Mouse (Mus musculus): ENCODE data around the gene Gemin4. TPM values are rescaled to one million over a fixed set of nuclear protein-coding genes. Genes with fewer than 3 reads are reported as not detected.

The Gemin4 gene
- total and polyA plus RNA-seq, 2 experiments from 2014 or later, result 9.5 to 10.2 TPM

- no peak overlapping the region for H3K27ac ChIP-seq (ENCODE audit: low read depth)
- H3K4me2 ChIP-seq (ENCODE audit: low read depth, low read length), result no peak overlapping the region
- no peak overlapping the region for H3K9ac ChIP-seq (replicated peaks; ENCODE audit: low read depth, low read length)
- H3K4me1 ChIP-seq (ENCODE audit: control insufficient read depth, insufficient read depth), result no peaks in the 10 kb centered on the region
- TF ChIP-seq CTCF (IDR thresholded peaks at IDR 0.05; ENCODE audit: low read depth) (no peak), EP300 (IDR thresholded peaks at IDR 0.05; ENCODE audit: low read depth) (no peak)
- H3K4me3 ChIP-seq (ENCODE audit: low read depth, low read length), result no peak overlapping the region
- no peaks in the 10 kb centered on the region for H3K27me3 ChIP-seq (ENCODE audit: control insufficient read depth, insufficient read depth, low read length)
- ATAC-seq (ENCODE audit: insufficient read depth, low read depth), result no peak
- H3K9me3 ChIP-seq (replicated peaks; ENCODE audit: control insufficient read depth, low read length), result no peaks in the 10 kb centered on the region
- no peak for DNase-seq (ENCODE audit: low spot score)
- WGBS, result 72% methylated on average over 4 of the region's 4 CpGs
- peaks cover 9% of the 10 kb centered on the region; the same call in 1 of the 2 replicates for H3K36me3 ChIP-seq (replicated peaks; ENCODE audit: control insufficient read depth, insufficient read depth, low read length)
Observed at GRCm38 (mm10) chr11:76257386-76257785, 39.9 kb upstream of the Gemin4 start.

GRCm38 (mm10) chr11:76256129-76256528 is 38.7 kb upstream of the Gemin4 start:
- DNase-seq (ENCODE audit: low spot score), result no peak
- Histone ChIP-seq H3K9ac (replicated peaks; ENCODE audit: low read depth, low read length) (no peak overlapping the region), H3K4me3 (ENCODE audit: low read depth, low read length) (no peak overlapping the region), H3K27ac (ENCODE audit: low read depth) (no peak overlapping the region), H3K27me3 (ENCODE audit: control insufficient read depth, insufficient read depth, low read length) (no peaks in the 10 kb centered on the region), H3K4me2 (ENCODE audit: low read depth, low read length) (no peak overlapping the region), H3K4me1 (ENCODE audit: control insufficient read depth, insufficient read depth) (no peaks in the 10 kb centered on the region), H3K36me3 (replicated peaks; ENCODE audit: control insufficient read depth, insufficient read depth, low read length) (peaks cover 11% of the 10 kb centered on the region; the same call in 1 of the 2 replicates), H3K9me3 (replicated peaks; ENCODE audit: control insufficient read depth, low read length) (no peaks in the 10 kb centered on the region)
- TF ChIP-seq CTCF (IDR thresholded peaks at IDR 0.05; ENCODE audit: low read depth) (no peak), EP300 (IDR thresholded peaks at IDR 0.05; ENCODE audit: low read depth) (no peak)
- no peak for ATAC-seq (ENCODE audit: insufficient read depth, low read depth)
- 48% methylated on average over 5 of the region's 5 CpGs for WGBS

GRCm38 (mm10) chr11:76255431-76256001 is 38.1 kb upstream of the Gemin4 start:
- TF ChIP-seq EP300 (IDR thresholded peaks at IDR 0.05; ENCODE audit: low read depth) (no peak), CTCF (IDR thresholded peaks at IDR 0.05; ENCODE audit: low read depth) (no peak)
- 67% methylated on average over 4 of the region's 4 CpGs for WGBS

GRCm38 (mm10) chr11:76253918-76254264 is 36.4 kb upstream of the Gemin4 start:
- TF ChIP-seq CTCF (IDR thresholded peaks at IDR 0.05; ENCODE audit: low read depth) (no peak), EP300 (IDR thresholded peaks at IDR 0.05; ENCODE audit: low read depth) (no peak)
- Histone ChIP-seq H3K4me3 (ENCODE audit: low read depth, low read length) (no peak overlapping the region), H3K4me2 (ENCODE audit: low read depth, low read length) (no peak overlapping the region), H3K9ac (replicated peaks; ENCODE audit: low read depth, low read length) (0 out of 2 replicates have a peak overlapping the region, but pooled peaks have one; percentile 4), H3K4me1 (ENCODE audit: control insufficient read depth, insufficient read depth) (no peaks in the 10 kb centered on the region), H3K27ac (ENCODE audit: low read depth) (no peak overlapping the region), H3K27me3 (ENCODE audit: control insufficient read depth, insufficient read depth, low read length) (no peaks in the 10 kb centered on the region), H3K9me3 (replicated peaks; ENCODE audit: control insufficient read depth, low read length) (no peaks in the 10 kb centered on the region), H3K36me3 (replicated peaks; ENCODE audit: control insufficient read depth, insufficient read depth, low read length) (peaks cover 23% of the 10 kb centered on the region)
- no peak for DNase-seq (ENCODE audit: low spot score)
- no peak for ATAC-seq (ENCODE audit: insufficient read depth, low read depth)
- WGBS, result 78% methylated on average over 4 of the region's 4 CpGs

More at GRCm38 (mm10) chr11:76255431-76256001, 38.1 kb upstream of the Gemin4 start:
- Histone ChIP-seq H3K4me2 (ENCODE audit: low read depth, low read length) (no peak overlapping the region), H3K4me3 (ENCODE audit: low read depth, low read length) (no peak overlapping the region), H3K27ac (ENCODE audit: low read depth) (no peak overlapping the region), H3K9me3 (replicated peaks; ENCODE audit: control insufficient read depth, low read length) (no peaks in the 10 kb centered on the region), H3K9ac (replicated peaks; ENCODE audit: low read depth, low read length) (no peak overlapping the region), H3K4me1 (ENCODE audit: control insufficient read depth, insufficient read depth) (no peaks in the 10 kb centered on the region), H3K36me3 (replicated peaks; ENCODE audit: control insufficient read depth, insufficient read depth, low read length) (peaks cover 16% of the 10 kb centered on the region; the same call in 1 of the 2 replicates), H3K27me3 (ENCODE audit: control insufficient read depth, insufficient read depth, low read length) (no peaks in the 10 kb centered on the region)
- ATAC-seq (ENCODE audit: insufficient read depth, low read depth) (no peak), DNase-seq (ENCODE audit: low spot score) (no peak)

GRCm38 (mm10) chr11:76253145-76253917 is 35.9 kb upstream of the Gemin4 start:
- H3K27ac ChIP-seq (ENCODE audit: low read depth), result no peak overlapping the region
- DNase-seq (ENCODE audit: low spot score) (peak; percentile 71), ATAC-seq (ENCODE audit: insufficient read depth, low read depth) (peak; percentile 84)
- no peak overlapping the region for H3K4me3 ChIP-seq (ENCODE audit: low read depth, low read length)
- H3K9me3 ChIP-seq (replicated peaks; ENCODE audit: control insufficient read depth, low read length), result no peaks in the 10 kb centered on the region
- peaks cover 29% of the 10 kb centered on the region for H3K36me3 ChIP-seq (replicated peaks; ENCODE audit: control insufficient read depth, insufficient read depth, low read length)
- no peak for TF ChIP-seq EP300 (IDR thresholded peaks at IDR 0.05; ENCODE audit: low read depth)
- peak; percentile 92 for TF ChIP-seq CTCF (IDR thresholded peaks at IDR 0.05; ENCODE audit: low read depth)
- WGBS, result 40% methylated on average over 5 of the region's 5 CpGs
- H3K4me1 ChIP-seq (ENCODE audit: control insufficient read depth, insufficient read depth), result no peaks in the 10 kb centered on the region
- H3K4me2 ChIP-seq (ENCODE audit: low read depth, low read length), result no peak overlapping the region
- no peak overlapping the region for H3K9ac ChIP-seq (replicated peaks; ENCODE audit: low read depth, low read length)
- H3K27me3 ChIP-seq (ENCODE audit: control insufficient read depth, insufficient read depth, low read length), result no peaks in the 10 kb centered on the region

Data from heart, postnatal 0 days (tissue).